Mouse (Mus musculus): ENCODE measurements at regions not wholly inside any gene's neighbourhood (a gene's known extent, or its start where the extent isn't known, plus 50 kb on each side); places are given as distances from the start of the nearest gene placed in this dataset.

DNA sequence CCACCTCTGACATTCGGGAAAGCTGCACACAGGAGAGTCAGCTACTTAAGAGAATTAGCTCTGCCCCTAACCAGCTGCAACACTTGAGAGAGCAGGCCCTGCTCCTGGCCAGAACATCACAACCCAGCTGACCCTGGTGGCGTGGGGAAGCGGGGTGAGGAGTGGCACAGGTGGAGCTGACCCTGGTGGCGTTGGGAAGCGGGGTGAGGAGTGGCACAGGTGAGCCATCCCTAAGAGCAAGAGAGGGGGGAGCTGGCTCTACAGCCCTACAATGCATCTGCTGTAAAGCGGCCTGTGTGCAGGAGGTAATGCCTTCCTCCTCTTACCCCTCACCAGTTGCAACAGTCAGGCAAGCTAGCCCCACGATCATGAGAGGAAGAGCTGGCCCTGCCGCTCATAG, 293.5 kb upstream of the N6amt1 start:
- TF ChIP-seq POLR2A (IDR thresholded peaks at IDR 0.05; ENCODE audit: borderline replicate concordance, insufficient read depth, low read length): no peak
- TF ChIP-seq CTCF (IDR thresholded peaks at IDR 0.05; ENCODE audit: borderline replicate concordance, insufficient read depth, low read depth, low read length): no peak
